Mouse (Mus musculus) thymus, postnatal 10 days (tissue): Measurements from ENCODE around the gene Gtse1.
"Not testable (repeated sequence)": the region's sequence is repeated elsewhere in the genome, so short reads cannot be mapped to it uniquely, and the experiment has no call there.

ENCODE experiments used
- DNase-seq, 2 experiments: peaks; one replicate each; pipeline ENCODE4 v3.0.0; 2021; ENCODE audit warnings: low spot score in 2 of 2

The Gtse1 gene

DNA sequence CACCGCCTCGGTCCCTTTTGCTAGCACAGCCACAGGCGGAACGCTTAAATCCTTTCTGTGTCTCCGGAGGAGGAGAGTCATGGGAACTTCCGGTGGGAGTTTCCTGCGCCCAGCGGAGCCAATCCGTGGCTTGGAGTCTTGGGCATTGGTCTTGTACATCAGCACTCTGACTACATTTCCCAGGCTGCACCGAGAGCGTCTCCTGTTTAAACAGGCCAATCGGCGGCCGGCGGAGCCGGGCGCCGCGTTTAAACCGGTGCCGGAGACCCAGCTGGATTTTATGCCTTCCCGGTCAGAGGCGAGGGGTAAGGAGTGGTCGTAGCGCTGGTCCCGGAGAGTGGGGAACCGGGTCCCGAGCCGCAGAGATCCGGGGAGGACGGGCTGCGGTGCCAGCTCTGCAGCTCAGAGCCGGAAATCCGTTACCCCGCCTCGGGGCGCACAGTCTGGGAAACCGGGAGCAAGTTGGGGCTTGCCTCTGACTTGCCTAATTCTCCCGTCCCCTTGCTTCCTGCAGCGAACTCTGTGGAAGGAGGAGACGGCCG lies at the start of gene Gtse1:
TSS of gene Gtse1 (plus strand) at position 256 of the 542 bp plus-strand sequence.
- peak; percentile 90 for DNase-seq

DNA sequence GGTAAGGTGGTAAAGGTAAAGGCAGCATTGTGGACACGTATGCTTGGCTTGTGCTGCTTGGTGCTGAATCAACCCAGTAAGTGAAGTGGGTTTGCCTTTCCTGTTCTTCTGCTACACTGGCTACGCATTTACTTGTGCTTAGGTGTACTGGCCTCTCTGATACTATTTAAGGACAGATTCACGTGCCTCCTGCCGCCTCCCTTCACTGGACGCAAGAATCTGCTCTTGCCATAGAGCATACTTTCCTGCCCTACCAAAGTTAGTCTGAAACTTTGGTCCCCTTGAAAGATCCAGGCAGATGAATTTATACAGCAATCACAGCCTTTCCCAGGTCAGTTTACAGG lies 49.1 kb upstream of the Gtse1 start:
- no peak for DNase-seq

DNA sequence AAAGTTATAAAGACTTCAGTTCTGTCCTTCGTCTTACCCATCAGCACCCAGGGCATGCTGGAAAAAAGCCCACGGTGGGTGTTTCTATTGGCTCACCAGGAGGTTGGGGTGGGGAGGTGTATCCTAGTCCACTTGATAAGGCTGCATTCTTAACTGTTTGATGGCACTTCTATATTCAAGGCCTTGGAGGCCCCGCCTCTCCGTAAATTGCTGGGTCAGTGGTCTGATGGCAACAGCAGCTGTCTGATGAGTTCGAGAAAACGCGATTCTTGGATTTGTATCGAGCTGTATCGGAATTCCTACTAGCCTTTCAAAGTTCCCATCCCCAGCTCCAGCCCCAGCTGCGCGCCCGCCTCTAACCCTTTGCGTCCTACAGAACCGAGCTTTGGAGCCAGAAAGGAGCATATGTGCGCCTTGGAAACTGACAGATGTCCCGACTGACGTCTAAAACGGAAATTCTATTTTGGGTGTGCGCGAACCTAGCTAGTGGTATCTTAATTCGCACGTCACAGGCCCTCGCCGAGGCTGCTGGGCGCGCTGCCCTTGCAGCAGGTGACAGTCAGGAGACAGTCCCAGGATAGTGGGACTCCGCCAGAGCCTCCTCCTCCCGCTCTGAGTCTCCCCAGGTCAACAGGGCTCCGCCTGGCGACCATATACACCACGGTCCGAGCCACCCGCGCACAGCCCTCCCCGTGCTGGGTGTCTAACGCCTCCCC lies 48.6 kb upstream of the Gtse1 start:
- peak in 1 of 2 experiments; percentile 17 for DNase-seq

DNA sequence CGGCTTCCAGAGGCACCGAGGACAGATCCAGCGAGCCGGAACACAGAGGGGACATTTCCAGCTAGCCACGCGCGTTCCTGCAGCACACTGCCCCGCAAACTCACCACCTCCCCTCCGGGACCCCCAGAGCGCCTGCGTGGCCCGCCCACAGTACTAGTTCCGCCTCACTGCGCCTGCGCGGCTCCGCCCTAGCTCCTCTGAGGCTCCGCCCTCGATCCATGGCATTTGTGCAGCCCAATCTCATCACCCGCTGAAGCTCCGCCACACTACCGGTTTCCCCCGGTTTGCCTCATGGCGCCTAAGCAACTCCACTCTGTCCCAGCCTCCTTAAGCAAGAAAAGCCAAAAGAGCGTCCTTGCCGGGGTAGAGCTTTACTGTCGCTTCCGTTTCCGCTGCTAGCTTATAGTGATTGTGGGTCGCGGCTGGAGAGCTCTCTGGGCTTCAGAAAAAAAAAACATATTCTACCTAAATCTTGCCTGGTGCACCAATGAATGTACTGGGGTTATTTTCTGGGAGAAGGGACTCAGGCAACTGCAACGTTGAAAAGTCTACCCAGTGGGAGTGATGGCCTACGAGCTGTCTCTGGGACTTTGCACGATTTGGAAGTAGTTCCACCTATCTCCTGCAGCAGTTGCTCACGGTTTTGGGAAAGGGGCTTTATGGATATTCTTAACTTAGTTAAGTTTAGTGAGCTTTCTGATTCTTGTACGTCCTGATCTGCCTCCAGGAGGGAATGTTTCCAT lies 47.8 kb upstream of the Gtse1 start, which contains the start of gene Cdpf1:
TSS of gene Cdpf1 (minus strand) at position 163 of the 743 bp plus-strand sequence.
- DNase-seq = peak; percentile 98 to 99

DNA sequence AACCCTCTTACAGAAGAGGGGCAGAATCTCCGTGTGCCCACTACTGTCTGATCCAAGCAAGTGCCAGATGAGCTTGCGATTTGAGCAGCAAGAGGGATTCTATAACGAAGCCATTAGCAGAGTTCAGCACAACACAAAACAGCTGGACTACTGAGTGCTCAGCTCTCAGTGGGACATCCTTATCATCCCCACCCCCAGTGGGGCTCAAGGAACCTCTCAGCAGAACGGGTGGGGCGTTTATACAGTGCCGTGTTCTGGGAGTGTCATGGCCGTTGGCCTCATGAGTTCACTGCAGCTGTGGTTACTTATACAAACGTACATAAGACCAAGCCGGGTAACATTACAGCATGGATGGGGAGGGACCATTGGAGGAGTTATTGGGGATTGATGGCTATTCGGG lies 46.1 kb upstream of the Gtse1 start:
- no peak for DNase-seq

DNA sequence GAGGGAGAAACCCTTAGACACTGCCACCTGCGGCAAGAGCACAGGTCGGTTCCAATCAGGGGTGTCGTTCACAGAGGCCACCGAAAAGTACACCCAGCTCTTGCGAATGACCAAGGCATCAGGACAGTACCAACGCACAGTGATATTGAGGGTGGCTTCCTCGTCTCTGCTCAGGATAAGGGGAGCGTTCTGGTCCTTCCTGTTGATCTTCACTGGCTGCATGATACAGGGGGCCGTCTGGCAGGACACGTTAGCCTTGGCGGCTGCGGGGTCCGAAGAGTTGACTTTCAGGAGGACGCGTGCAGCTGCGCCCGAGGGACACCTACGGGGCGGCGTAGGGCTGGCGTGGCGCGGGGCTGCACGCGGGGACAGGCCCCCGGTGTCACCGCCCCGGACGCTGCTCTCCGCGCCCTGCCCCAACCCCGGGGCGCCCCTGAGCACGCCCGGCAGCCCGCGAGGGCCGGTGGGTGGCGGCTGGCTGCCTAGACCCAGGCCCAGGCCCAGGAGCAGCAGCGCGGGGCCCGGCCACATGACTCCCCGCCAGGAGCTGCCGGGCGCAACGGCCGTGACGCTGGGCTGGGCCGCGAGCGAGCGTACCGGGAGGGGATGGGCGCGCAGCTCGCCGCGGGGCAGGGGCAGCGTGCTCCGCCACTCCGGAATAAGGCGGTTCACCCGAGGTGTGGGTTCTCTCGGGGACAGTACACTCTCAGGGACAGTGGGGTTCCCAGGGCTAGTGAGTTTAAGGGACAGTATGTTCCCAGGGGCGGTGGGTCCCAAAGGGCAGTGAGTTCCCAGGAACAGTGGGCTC lies 38.1 kb upstream of the Gtse1 start, which contains the start of gene Pkdrej:
TSS of gene Pkdrej (minus strand) at position 532 of the 808 bp plus-strand sequence.
- DNase-seq = no peak

DNA sequence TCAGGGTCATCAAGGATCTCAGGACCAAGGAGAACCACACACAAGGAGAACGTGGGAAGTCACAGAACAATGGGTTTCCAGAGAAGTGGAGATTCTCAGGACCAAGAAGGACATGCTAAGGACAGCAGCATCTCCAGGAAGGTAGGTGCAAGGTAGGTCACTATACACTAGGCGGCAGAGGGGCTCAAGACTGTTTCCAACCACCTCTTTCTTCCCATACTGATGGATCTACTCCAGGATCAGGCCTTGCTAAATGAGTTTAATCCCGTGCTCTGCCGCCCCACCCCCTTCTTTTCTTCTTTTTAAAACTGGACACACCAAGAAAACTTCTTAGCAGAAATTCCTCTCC lies 37.6 kb upstream of the Gtse1 start:
- no peak for DNase-seq

DNA sequence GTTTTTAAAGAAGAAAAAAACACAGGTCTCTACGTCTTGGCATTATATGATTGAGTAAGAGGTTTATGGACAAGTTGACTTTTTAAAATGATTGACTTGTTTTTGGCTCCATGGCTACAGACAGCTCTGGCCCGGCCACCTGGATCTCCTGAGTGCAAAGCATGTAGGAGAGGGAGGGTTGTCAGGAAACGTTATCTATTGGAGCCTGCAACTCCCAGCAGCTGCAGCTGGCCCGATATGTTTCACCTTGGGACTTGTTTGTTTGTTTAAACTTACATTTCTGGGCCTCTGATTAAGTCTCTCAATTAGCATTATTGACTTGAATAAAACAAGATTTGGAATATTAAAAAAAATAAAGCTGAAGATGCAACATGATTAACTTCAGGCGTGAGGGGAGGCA lies 32.9 kb upstream of the Gtse1 start:
- no peak for DNase-seq

DNA sequence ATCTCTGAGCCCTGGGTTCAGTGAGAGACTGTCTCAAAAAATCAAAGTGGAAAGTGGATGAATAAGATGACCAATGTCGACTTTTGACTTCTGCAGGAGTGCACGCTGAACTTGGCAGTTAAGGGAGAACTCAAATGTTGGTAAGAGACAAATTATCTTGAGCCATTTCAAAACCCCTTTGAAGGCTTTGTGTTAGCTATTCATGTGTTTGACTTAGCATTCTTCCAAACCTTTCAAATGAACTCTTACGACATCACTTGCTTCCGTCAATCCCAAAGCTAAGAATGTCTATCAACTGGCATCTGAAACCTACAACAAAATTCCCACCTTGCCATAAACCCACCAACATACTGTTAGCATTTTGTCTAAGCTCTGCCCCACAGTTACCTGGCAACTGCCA lies 31.5 kb upstream of the Gtse1 start:
- DNase-seq = no peak

DNA sequence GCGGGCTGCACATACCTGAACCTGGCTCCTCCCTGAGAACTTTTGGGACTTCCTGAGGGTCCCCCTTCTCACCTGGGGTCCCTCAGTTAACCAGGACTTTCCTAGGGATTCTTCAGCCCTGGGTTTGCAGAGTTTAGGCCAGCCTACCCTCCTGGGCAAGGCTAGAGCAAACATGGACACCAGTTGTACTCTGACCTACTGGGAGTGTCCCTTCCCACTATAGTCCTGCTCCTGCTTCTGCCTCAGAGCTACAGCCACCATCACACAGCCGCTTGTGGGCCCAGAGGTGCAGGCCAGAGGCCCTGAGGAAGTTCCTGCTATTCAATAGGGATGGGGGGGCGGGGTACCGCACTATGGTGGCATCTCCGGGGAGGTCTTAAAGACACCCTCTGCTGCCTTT lies 30.1 kb upstream of the Gtse1 start:
- DNase-seq = no peak

DNA sequence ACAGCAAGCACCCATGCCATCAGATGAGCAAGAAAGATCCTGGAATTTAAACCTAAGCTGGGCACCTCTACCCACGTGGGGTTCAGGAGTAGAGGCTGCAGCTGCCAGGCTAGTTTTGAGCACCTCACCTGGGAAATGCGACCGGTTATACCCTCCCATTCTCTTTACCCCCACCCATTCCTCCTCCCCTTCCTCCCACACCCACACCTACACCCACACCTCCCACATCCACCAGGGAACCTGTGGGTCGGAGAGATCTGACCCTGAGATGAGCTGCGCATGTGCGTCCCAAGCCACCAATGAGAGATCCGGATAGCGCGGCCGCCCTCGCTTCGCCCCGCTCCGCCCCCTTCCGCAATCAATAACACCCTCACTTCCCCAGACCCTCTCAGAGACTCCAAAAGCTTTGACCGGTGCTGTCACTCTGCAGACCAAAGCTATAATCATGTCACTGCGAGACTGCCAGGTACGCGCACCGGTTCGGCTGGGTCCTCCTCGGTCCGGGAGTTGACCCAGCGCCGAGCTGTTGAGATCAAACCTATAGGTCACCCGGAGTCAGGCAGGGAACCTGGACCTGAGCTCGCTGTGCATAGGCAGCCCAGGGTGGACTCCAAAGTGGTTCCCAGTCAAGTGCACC lies 27.5 kb upstream of the Gtse1 start, which contains the start of gene Ttc38:
TSS of gene Ttc38 (plus strand) at position 353 of the 637 bp plus-strand sequence.
- peak; percentile 69 to 74 for DNase-seq

DNA sequence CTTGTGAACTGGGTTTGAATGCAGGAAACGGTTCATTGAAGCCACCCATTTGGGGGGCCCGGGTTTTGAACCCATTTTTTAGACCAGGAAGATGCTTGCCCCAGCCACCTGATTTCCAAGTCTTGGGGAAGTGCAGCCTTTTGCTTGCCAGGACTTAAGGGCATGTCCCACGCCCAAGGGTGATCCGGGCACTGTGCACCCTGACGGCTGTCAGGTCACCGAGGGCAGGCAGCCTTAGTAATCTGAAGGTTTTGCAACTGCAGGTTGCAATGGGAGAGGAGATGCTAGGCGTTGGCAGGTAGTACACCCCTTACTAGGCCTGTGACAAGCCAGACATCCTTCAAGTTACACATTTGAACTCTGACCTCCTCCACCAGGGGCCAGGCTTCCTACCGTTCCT lies 26.9 kb upstream of the Gtse1 start:
- no peak for DNase-seq

DNA sequence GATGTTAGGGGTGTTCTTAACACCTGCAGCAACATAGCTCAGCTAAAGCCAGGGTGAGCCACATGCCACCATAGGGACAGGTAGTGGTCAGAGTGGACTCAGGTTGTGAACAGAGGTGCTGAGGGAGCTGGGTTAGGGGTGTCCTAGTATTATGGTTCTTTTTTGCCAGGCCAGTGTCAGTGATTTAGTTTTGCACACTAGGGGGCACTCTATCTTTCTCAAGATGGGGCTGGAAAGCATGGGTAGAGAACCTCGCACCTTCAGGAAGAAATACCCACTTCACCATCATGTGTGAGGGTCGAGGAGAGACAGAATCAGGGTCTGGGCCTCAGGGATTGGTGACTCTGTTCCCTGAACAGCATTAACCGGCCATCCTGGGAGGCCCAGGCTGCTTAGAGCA lies 24.2 kb upstream of the Gtse1 start:
- peak in 1 of 2 experiments; percentile 25 for DNase-seq

DNA sequence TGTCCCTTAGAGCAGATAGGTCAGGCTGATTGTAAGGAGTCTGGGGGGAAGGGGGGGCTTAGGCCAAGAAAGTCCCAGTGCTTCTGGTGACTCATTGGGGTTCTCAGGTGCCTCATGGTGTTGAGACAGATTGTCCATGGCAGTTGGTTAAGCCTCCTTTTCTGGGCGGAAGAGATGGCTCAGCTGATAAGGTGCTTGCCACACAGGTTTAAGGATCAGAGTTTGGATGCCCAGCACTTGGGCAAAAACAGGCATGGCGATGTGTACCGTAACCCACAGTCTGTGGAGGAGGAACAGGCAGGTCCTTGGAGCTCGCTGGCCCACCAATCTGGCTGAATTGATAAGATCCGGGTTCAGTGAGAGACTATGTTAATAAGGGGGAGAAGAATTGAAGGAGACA lies 22.7 kb upstream of the Gtse1 start:
- DNase-seq = no peak

DNA sequence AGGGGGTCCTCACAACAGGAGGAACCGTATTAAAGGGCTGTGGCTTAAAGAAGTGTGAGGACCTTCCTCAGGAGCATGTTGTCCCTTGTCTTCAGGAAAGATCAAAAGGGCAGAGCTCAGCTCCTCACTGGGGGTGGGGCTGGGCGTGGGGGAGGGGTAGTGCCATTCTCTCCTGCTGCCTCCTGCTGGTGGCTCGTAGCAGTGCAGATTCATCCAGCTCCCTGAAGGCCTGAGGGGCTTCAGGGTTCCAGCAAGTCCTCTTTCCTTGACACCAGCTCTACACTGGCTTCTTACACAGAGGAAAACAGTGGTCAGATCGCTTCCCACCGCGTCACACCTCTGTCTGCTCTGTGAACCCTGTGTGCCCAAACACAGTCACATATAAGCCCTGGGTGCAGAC lies 18.6 kb upstream of the Gtse1 start:
- DNase-seq = peak; percentile 16 to 67

DNA sequence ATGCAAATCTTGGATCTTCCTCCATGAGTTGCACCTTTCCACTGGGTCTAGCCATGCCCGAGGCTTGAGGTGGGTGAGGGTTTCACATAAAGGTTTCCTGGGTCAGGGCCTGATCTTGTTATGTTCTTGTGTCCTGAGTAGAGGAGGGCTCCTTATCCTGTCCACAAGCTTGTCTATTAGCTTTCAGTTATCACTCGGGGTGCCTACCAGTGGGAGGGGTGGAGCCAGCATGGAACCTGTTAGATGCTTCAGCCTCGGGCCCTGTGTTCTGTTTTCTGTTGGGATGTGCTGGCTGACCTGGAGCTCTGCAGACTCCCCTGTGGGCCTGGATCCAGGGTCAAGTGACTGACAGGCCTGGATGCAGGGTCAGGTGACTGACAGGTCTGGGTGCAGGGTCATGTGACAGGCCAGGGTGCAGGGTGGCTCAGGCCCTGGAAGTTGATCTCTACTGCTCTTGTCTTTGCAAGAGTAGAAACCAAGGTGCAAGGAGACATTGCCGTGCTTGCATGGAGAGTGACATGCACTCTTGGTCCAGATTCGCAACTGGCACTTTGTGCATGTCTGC lies 17.7 kb upstream of the Gtse1 start:
- no peak for DNase-seq

DNA sequence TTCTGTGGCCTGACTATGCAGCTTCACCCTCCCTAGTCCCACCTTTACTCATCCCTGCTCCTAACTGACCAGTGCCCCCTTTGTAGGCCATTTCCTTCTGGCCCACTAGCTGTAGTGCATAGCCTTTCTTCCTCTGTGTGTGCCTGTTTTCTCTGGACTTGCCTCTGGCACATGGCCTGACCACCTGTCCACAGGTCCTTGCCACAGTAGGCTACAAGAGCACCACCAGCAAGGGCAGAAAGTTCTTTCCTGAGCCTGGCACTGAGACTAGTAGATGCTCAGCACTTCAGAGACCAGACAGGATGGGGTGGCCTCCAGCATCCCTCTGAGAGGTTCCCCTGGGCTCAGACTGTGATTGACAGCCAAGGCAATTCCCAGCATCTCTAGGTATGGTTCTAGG lies 14.5 kb upstream of the Gtse1 start:
- no peak for DNase-seq

DNA sequence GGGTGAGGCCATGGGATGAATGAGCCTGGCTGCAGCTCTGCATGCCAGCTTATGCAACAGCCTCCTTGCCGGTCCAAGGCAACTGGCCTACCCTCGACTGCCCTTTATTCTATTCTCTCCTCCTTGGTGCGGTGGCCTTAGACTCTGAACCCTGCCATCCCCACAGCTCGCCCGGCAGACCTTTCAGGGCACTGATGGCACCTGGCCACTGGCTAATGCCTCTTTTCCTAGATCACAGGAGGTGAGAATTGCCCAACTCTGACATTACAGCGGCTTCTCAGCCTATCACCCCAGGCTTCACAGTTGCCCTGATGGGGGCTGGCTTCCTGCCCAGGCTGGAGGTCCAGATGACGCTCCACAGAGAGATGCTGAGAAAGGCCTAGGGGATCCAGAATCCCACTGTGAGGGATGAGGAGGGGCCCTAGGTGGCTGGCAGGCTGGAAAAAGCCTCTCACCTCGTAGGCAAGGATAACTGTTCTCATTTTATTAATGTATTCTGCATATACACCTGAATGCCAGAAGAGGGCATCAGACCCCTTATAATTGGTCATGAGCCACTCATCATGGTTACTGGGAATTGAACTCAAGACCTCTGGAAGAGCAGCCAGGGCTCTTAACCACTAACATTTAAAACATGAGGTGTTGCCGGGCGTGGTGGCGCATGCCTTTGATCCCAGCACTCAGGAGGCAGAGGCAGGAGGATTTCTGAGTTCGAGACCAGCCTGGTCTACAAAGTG lies 7.7 kb upstream of the Gtse1 start:
- DNase-seq = no peak

DNA sequence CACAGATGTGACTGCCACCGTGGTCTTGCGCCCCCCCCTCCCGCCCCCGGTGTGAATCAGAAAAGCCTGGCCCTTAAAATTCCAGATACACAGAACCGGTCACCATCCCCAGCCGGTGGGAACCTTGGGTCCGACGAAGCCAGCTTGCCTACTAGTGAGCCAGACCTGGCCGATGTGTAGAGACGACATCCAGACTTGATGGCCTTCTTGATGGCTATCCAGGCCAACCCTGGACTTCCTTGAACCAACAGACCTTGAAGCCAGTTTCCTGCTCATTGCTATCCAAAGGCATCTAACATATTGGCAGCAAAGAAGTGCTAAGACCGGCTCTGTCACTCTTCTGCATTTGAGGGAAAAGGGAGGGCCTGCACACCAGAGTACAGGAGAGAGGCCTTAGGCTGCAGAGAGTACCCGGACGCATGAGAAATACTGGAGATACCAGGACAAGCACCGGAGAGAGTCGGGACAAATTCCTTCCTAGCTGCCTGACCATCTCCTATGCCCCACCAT lies 510 bp upstream of the Gtse1 start:
- peak in 1 of 2 experiments; percentile 16 for DNase-seq

DNA sequence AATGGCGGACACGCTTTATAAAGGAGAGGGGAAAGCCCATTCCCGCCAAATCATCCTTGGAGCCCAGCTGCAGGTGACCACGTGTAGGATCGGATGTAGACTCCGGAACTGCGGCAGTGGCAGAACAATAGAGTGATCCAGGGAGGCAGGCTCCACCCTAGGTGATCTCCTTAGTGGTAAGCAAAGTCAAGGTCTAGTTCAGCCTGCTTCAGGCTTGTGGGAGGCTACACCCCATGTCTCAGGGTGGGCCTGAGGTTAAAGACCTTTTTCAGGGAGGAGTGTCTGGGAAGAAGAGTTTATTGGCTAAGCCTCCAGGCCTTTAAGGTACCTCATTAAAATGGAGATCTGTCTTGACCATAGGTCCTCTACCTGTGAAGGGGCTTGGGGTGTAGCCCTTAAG lies 6.4 kb downstream of the Gtse1 start:
- DNase-seq = not testable (repeated sequence)
